23 mouse cellular contexts compared by ENCODE assay signal in genomic region chr12:76577858-76578257, GRCm38 (mm10). TPM values are rescaled to one million over a fixed set of nuclear protein-coding genes. Genes with fewer than 3 reads are reported as not detected.
A peak's percentile ranks its signal among the peaks of the same experiment; 100 is the strongest.
DNase-seq lines count a peak whose midpoint lies in the region; ATAC-seq and TF ChIP-seq lines count a peak whose summit lies in the region.
"Had no signal": no experiment of that assay in that cellular context is flagged by ENCODE, and none has a peak within 500 bp of the region (broad histone marks: within the 10 kb centered on the region; RNA-seq: fewer than 3 reads in every experiment).

No protein-coding gene starts in this region.

- no peak overlapping the region for H3K9ac ChIP-seq in MEL (ENCODE audit: control insufficient read depth, low read depth, low read length, poor library complexity, severe bottlenecking)
- H3K9ac ChIP-seq in intestine, embryonic 16.5 days (ENCODE audit: low read depth, low read length) = no peak overlapping the region
- H3K9ac ChIP-seq: embryonic facial prominence, embryonic 12.5 days; forebrain, embryonic 15.5 days; hindbrain, embryonic 13.5 days; limb, embryonic 13.5 days; lung, embryonic 15.5 days; midbrain, embryonic 12.5 days; neural tube, embryonic 13.5 days had no signal

- no peak overlapping the region for H3K4me2 ChIP-seq in intestine, embryonic 16.5 days (ENCODE audit: low read depth, low read length)
- H3K4me2 ChIP-seq: embryonic facial prominence, embryonic 12.5 days; forebrain, embryonic 15.5 days; hindbrain, embryonic 13.5 days; limb, embryonic 13.5 days; liver, embryonic 11.5 days; lung, embryonic 15.5 days; midbrain, embryonic 12.5 days; neural tube, embryonic 13.5 days had no signal

- intact Hi-C loops in gastrocnemius, postnatal 14 days (cut with DNase I; ENCODE audit: low total_unique reads) = no loop called here

- ATAC-seq in intestine, embryonic 16.5 days = peak; percentile 49; the same call in 1 of the 2 replicates
- ATAC-seq: forebrain, embryonic 15.5 days had no signal

- H3K4me1 ChIP-seq in kidney, adult 2 months (ENCODE audit: control insufficient read depth, insufficient read depth, low read length) = peaks cover 14% of the 10 kb centered on the region; the same call in 1 of the 2 replicates
- H3K4me1 ChIP-seq in MEL (ENCODE audit: control insufficient read depth in 1 of 2, insufficient read depth in 2 of 2, low read length in 2 of 2) = peaks cover 0 to 27% of the 10 kb centered on the region in 2 experiments; a peak in 2 of 4 replicates
- H3K4me1 ChIP-seq in intestine, embryonic 16.5 days (ENCODE audit: control insufficient read depth, insufficient read depth, low read length) = peaks cover 16% of the 10 kb centered on the region; the same call in 1 of the 2 replicates

- no peak for TF ChIP-seq RAD21 in MEL (IDR thresholded peaks at IDR 0.05; ENCODE audit: low read depth, low read length)

- no peak for TF ChIP-seq POLR2A in kidney, adult 2 months (IDR thresholded peaks at IDR 0.05; ENCODE audit: low read depth, low read length)
- TF ChIP-seq POLR2A in MEL (IDR thresholded peaks at IDR 0.05; ENCODE audit: control insufficient read depth in 1 of 2, insufficient read depth in 1 of 2, low read depth in 1 of 2, low read length in 2 of 2, poor library complexity in 1 of 2) = no peak

- H3K9me3 ChIP-seq in MEL (replicated peaks; ENCODE audit: insufficient read depth, low read length) = no peaks in the 10 kb centered on the region
- H3K9me3 ChIP-seq in intestine, embryonic 16.5 days (ENCODE audit: control insufficient read depth, low read length) = no peaks in the 10 kb centered on the region
- H3K9me3 ChIP-seq: embryonic facial prominence, embryonic 12.5 days; forebrain, embryonic 15.5 days; hindbrain, embryonic 13.5 days; limb, embryonic 13.5 days; lung, embryonic 15.5 days; megakaryocyte, embryonic 14.5 days; midbrain, embryonic 12.5 days; neural tube, embryonic 13.5 days had no signal

- no peaks in the 10 kb centered on the region for H3K79me2 ChIP-seq in MEL (ENCODE audit: control insufficient read depth, insufficient read depth, low read length, poor library complexity)

- H3K36me3 ChIP-seq in kidney, adult 2 months (ENCODE audit: control insufficient read depth, insufficient read depth, low read length) = peaks cover 12% of the 10 kb centered on the region
- H3K36me3 ChIP-seq in MEL (ENCODE audit: control insufficient read depth in 1 of 2, insufficient read depth in 2 of 2, low read length in 2 of 2) = peaks cover 0 to 12% of the 10 kb centered on the region in 2 experiments; a peak in 2 of 4 replicates
- H3K36me3 ChIP-seq in intestine, embryonic 16.5 days (ENCODE audit: control insufficient read depth, insufficient read depth, low read length) = peaks cover 16% of the 10 kb centered on the region
- H3K36me3 ChIP-seq: forebrain, embryonic 15.5 days; hindbrain, embryonic 13.5 days; midbrain, embryonic 12.5 days had no signal

- no peak for TF ChIP-seq CTCF in kidney, adult 2 months (conservative IDR thresholded peaks at IDR 0.05; ENCODE audit: insufficient read depth, insufficient read length, low read depth, low read length)
- no peak for TF ChIP-seq CTCF in MEL (IDR thresholded peaks at IDR 0.05 in 2 of 3, conservative IDR thresholded peaks at IDR 0.05 in 1 of 3; ENCODE audit: control insufficient read depth in 1 of 3, insufficient read depth in 1 of 3, low read depth in 2 of 3, low read length in 3 of 3, poor library complexity in 1 of 3, severe bottlenecking in 1 of 3)

- no peaks in the 10 kb centered on the region for H3K27me3 ChIP-seq in kidney, adult 2 months (replicated peaks; ENCODE audit: control insufficient read depth, insufficient read depth, low read length)
- no peaks in the 10 kb centered on the region for H3K27me3 ChIP-seq in MEL (ENCODE audit: control insufficient read depth in 1 of 2, insufficient read depth in 2 of 2, low read length in 2 of 2)
- H3K27me3 ChIP-seq in intestine, embryonic 16.5 days (replicated peaks; ENCODE audit: control insufficient read depth, insufficient read depth, low read length) = no peaks in the 10 kb centered on the region
- H3K27me3 ChIP-seq: embryonic facial prominence, embryonic 12.5 days; forebrain, embryonic 15.5 days; hindbrain, embryonic 13.5 days; limb, embryonic 13.5 days; lung, embryonic 15.5 days; midbrain, embryonic 12.5 days; neural tube, embryonic 13.5 days had no signal

- H3K4me3 ChIP-seq in kidney, adult 2 months (ENCODE audit: insufficient read depth, low read depth, low read length) = no peak overlapping the region
- no peak overlapping the region for H3K4me3 ChIP-seq in MEL (ENCODE audit: control insufficient read depth in 1 of 2, insufficient read depth in 1 of 2, low read depth in 2 of 2, low read length in 2 of 2)
- H3K4me3 ChIP-seq in intestine, embryonic 16.5 days (ENCODE audit: low read length) = no peak overlapping the region
- H3K4me3 ChIP-seq: embryonic facial prominence, embryonic 12.5 days; forebrain, embryonic 15.5 days; hindbrain, embryonic 13.5 days; limb, embryonic 13.5 days; lung, embryonic 15.5 days; megakaryocyte, embryonic 14.5 days; midbrain, embryonic 12.5 days; neural tube, embryonic 13.5 days had no signal

- peak; percentile 36 for DNase-seq in gastrocnemius, postnatal 14 days
- DNase-seq in gastrocnemius, postnatal 4 days (ENCODE audit: low spot score in 2 of 2) = no peak
- DNase-seq in kidney, adult 2 months = no peak
- DNase-seq in kidney, postnatal 10 days = no peak
- peak; percentile 24 for DNase-seq in MEL (ENCODE audit: low read depth, low spot score)
- no peak for DNase-seq in thymus, postnatal 10 days (ENCODE audit: low spot score in 2 of 2)
- DNase-seq in thymus, adult 18-20 months = no peak
- DNase-seq: adrenal gland, adult 8-10 months; embryo, embryonic 11 days; gastrocnemius, postnatal 10 days; heart, postnatal 4 days; kidney, postnatal 4 days; thymus, postnatal 25 days had no signal

- H3K27ac ChIP-seq in kidney, adult 2 months (ENCODE audit: insufficient read depth, low read depth, low read length) = peak overlapping the region; percentile 18; the same call in 1 of the 2 replicates
- H3K27ac ChIP-seq in MEL (ENCODE audit: control insufficient read depth, low read depth, low read length) = no peak overlapping the region
- peak overlapping the region; percentile 40; the same call in 1 of the 2 replicates for H3K27ac ChIP-seq in intestine, embryonic 16.5 days (ENCODE audit: low read length)
- H3K27ac ChIP-seq: embryonic facial prominence, embryonic 12.5 days; forebrain, embryonic 15.5 days; hindbrain, embryonic 13.5 days; limb, embryonic 13.5 days; lung, embryonic 15.5 days; midbrain, embryonic 12.5 days; neural tube, embryonic 13.5 days had no signal

- TF ChIP-seq EP300 in MEL (IDR thresholded peaks at IDR 0.05; ENCODE audit: low read depth in 1 of 2, low read length in 2 of 2) = no peak

- 75% methylated on average over 16 of the region's 16 CpGs for WGBS in kidney, adult 2 months
- 87% methylated on average over 16 of the region's 16 CpGs for WGBS in intestine, embryonic 16.5 days

TF ChIP-seq in MEL, 35 proteins besides CTCF, POLR2A, EP300 and RAD21:
- TF ChIP-seq MEF2A (IDR thresholded peaks at IDR 0.05; ENCODE audit: extremely low read depth, insufficient replicate concordance, low read depth, low read length, poor library complexity, severe bottlenecking) = no peak
- no peak for TF ChIP-seq GATA1 (IDR thresholded peaks at IDR 0.05; ENCODE audit: low read depth, low read length)
- TF ChIP-seq GABPA (IDR thresholded peaks at IDR 0.05; ENCODE audit: low read depth, low read length) = no peak
- no peak for TF ChIP-seq TAL1 (IDR thresholded peaks at IDR 0.05; ENCODE audit: low read length)
- no peak for TF ChIP-seq MXI1 (IDR thresholded peaks at IDR 0.05; ENCODE audit: low read depth, low read length)
- no peak for TF ChIP-seq CHD2 (IDR thresholded peaks at IDR 0.05; ENCODE audit: low read length)
- no peak for TF ChIP-seq ETS1 (IDR thresholded peaks at IDR 0.05; ENCODE audit: low read depth, low read length)
- no peak for TF ChIP-seq ELF1 (IDR thresholded peaks at IDR 0.05; ENCODE audit: low read depth, low read length)
- no peak for TF ChIP-seq USF1 (IDR thresholded peaks at IDR 0.05; ENCODE audit: low read depth, low read length)
- no peak for TF ChIP-seq E2F4 (IDR thresholded peaks at IDR 0.05; ENCODE audit: borderline replicate concordance, low read depth, low read length)
- no peak for TF ChIP-seq KAT2A (conservative IDR thresholded peaks at IDR 0.05; ENCODE audit: low read depth, low read length)
- no peak for TF ChIP-seq USF2 (IDR thresholded peaks at IDR 0.05; ENCODE audit: borderline replicate concordance in 1 of 2, insufficient read depth in 1 of 2, low read depth in 1 of 2, low read length in 2 of 2)
TF ChIP-seq in MEL: peak in this region for 0.

RNA-seq across cellular contexts. Expression of gene Plekhg3, which starts 47.2 kb away (rescaled TPM):
- total RNA-seq in gastrocnemius, postnatal 14 days (2021) = 10 to 100 TPM; 10.3 to 11.7 TPM
- total RNA-seq in gastrocnemius, postnatal 4 days (2021) = 10 to 100 TPM; 23.2 to 27.6 TPM
- polyA plus RNA-seq in kidney, adult 2 months (2012; rRNA removed) = 57.9 and 67.6 TPM in 2 replicates
- total RNA-seq in MEL (2012; rRNA removed) = 0.92 and 1.9 TPM in 2 replicates
- 1 to 10 TPM in 1 of 2 experiments, not detected in 1; 7.0 TPM for polyA plus RNA-seq in MEL (2012; ENCODE audit: insufficient read depth in 1 of 2, insufficient read length in 2 of 2, low read depth in 1 of 2, low replicate concordance in 2 of 2, missing spikeins in 1 of 2)
- 8.8 and 9.3 TPM in 2 replicates for polyA plus RNA-seq in intestine, embryonic 16.5 days (2015; fragmentation: Nextera tagmentation; extraction: Ambion mirVana)

Comparison
In these comparisons a context has a peak if more than half of its experiments do, and no peak if none do; other contexts are left out.
1. DNase-seq: peak in gastrocnemius, postnatal 14 days (single experiment) and MEL (single experiment); none in gastrocnemius, postnatal 4 days (0 of 2), kidney, adult 2 months (single experiment), kidney, postnatal 10 days (single experiment), thymus, postnatal 10 days (0 of 2) and thymus, adult 18-20 months (0 of 2).